Mouse (Mus musculus) Muller cell, postnatal 12 days (primary cell): ENCODE results near the gene Mdk.
A peak's percentile ranks its signal among the peaks of the same experiment; 100 is the strongest.

ENCODE experiments used
- DNase-seq: peaks from one replicate; pipeline ENCODE4 v3.0.0-alpha.2; 2015; ENCODE audit errors: inconsistent ontology term

The Mdk gene

GRCm38 (mm10) chr2:91933471-91933870 lies 1.4 kb upstream of the Mdk start:
- DNase-seq = no peak

DNA sequence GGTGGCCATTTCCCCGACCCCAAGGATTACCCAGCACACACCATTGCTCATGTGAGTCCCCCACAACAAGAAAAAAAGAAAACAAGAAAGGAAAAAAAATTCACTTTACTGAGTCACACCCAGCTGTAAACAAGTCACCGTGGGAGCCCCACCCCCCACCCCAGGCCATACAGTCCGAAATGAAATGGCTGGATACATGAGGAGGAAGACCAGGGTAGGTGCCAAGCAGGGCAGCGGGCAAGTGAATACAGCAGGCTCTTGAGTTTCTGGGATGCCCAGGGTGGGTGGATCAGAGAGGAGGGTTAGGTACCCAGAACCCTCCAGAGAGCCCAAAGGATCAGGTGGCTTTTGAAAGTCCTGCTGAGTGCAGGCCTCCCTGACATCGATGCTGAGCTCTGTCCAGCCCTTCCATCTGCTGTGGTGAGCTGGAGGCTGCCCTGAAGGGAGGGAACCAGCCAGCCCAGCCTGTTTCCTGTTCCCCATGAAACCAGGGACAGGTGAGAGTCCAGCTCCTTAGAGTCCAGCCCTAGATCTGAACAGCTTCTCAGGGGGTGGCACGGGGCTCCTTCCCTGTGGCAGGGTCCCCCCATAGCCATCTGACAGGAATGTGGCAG lies 747 bp upstream of the Mdk start:
- DNase-seq = no peak

DNA sequence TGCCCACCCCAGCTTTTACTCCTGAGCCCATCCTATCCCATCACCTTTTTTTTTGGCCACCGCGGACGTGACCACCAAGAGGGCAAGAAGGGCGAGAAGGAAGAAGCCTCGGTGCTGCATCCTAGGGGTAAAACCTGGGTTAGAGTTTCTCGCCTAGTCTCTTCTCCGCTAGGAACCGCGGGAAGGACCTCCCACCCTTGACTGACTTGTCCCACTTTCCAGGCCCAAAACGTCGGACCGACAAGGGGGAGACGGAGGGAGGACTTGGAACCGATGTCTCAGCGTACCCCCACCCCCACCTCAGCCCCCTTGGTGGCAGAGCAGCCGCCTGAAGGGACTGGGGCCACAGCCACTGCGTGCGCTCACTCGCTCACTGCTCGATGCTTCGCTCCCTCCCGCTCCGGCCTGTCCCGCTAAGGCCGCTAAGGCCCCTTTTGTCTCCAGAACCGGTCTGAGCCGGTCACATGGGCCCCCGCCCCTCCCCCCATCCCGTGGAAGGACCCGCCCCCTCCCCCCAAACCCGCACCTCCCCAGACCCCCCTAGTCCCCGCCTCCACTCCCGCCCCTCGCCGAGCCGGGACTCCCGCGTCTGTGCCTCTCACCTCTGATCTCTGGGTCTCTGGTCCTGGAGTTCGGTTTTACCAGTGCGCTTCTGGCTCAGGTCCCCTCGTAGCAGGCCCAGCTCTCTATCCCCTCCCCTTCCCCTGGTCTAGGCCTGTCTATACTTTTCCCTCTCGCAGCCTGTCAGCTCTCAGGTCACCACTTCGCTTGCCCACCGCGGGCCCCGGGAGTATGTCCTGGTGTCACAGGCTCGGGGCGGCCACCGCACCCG lies 553 bp downstream of the Mdk start:
- peak; percentile 63 for DNase-seq

DNA sequence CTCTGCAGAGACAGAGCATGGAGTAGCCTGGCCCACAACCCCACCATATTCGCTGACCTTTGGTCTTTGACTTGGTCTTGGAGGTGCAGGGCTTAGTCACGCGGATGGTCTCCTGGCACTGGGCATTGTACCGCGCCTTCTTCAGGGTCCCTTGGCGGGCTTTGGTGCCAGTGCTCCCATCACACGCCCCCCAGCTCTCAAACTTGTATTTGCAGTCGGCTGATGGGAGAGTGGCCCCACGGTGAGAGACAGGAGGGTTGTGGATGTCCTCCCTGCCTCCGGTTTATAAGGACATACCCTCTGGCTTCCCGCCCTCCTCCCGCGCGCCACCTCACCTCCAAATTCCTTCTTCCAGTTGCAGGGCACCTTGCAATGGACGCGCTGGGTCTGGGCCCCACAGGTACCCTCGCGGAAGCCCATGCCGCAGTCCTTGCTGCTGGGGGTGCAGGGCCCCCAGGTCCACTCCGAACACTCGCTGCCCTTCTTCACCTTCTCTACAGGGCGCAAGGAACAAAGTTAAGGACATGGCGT lies 1.3 kb downstream of the Mdk start:
- no peak for DNase-seq

DNA sequence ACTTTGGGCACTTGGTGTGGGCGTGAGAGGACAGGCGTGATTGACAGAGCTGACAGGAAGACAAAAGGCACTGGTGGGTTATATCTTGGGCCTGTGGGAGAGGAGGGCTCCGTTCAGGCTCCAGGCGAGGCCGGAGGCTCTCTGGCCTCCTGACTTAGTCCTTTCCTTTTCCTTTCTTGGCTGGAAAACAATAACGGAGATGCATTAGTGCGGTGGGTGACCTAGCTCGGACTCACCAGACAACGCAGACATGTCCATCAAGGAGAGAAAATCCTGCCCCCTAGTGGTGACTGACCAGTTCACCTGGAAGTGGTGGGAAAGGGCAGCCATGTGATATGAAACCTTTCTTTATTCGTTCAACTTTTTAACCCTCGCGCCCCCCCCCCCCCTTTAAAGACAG lies 2.2 kb downstream of the Mdk start:
- DNase-seq = peak; percentile 39

- DNase-seq = no peak
Measured at GRCm38 (mm10) chr2:91929455-91929854, 2.6 kb downstream of the Mdk start.

DNA sequence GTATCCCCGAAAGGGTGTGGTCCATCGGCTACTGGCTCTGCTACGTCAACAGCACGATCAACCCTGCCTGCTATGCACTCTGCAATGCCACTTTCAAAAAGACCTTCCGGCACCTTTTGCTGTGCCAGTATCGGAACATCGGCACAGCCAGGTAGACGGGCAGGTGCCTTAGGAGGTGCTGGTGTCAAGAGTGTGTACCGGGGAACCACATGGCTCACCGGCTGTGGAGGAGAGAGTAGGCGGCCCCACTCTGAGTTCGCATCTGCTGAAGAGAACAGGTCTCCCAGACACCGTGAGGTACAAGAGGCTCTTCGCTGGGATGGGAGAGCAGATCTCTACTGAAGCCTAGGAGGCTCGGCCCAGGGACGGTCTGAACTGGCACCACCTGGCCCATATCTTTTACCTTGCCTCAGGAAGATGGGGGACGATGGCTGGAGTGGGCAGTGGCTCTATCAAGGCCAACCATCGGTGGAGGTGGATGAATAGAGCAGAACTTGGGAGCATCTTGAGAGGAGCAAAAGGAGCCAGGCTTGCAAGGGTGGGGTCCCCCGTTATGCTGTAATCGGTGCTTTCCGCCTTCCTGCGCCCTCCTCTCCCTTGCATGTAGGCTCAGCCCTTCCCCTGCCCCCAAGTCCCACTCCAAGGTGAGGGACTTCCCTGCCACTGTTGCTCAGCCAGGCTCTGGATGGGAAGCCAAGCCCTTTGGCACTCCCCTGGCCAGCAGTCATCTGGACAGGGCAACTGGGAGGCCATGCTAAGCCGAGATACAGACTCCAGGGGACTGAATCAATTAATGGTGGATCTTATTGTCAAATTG lies 3.4 kb downstream of the Mdk start:
- DNase-seq = no peak

DNA sequence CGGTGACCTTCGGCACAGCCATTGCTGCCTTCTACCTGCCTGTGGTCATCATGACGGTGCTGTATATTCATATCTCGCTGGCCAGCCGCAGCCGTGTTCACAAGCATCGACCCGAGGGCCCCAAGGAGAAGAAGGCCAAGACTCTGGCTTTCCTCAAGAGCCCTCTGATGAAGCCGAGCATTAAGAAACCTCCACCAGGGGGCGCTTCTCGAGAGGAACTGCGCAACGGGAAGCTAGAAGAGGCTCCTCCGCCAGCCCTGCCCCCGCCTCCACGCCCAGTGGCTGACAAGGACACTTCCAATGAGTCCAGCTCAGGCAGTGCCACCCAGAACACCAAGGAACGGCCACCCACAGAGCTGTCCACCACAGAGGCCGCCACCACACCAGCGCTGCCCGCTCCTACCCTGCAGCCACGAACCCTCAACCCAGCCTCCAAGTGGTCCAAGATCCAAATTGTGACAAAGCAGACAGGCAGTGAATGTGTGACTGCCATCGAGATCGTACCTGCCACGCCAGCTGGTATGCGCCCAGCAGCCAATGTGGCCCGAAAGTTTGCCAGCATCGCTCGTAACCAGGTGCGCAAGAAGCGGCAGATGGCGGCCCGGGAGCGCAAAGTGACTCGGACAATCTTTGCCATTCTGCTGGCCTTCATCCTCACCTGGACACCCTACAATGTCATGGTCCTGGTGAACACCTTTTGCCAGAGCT lies 4.1 kb downstream of the Mdk start:
- peak; percentile 39 for DNase-seq

- DNase-seq = no peak
Measured at GRCm38 (mm10) chr2:91926949-91927348, 5.1 kb downstream of the Mdk start, which contains the start of gene Chrm4. Gene Chrm4, plus strand, starts transcription at chr2:91927249.

GRCm38 (mm10) chr2:91925442-91925841 lies 6.7 kb downstream of the Mdk start:
- no peak for DNase-seq

DNA sequence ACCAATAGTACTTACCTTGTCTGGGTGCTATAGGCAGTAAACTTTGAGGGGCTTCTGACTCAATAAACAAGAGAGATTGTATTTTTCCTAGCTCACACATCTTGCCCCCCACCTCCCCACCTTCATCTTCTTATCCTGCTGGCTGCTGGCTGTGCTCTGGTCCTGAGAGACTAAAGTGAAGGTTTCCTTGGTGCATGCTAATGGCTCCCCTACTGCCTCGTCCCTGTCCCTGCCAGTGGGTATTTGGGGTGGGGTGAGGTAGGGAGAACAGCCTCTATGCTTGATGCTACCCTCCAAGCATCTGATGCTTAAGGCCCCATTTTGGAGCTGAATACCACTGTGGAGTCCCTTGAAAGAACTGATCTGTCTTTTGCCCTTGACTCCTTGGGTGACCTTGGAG lies 7.4 kb downstream of the Mdk start:
- no peak for DNase-seq

GRCm38 (mm10) chr2:91923415-91924337 lies 8.4 kb downstream of the Mdk start:
- peak; percentile 80 for DNase-seq

DNA sequence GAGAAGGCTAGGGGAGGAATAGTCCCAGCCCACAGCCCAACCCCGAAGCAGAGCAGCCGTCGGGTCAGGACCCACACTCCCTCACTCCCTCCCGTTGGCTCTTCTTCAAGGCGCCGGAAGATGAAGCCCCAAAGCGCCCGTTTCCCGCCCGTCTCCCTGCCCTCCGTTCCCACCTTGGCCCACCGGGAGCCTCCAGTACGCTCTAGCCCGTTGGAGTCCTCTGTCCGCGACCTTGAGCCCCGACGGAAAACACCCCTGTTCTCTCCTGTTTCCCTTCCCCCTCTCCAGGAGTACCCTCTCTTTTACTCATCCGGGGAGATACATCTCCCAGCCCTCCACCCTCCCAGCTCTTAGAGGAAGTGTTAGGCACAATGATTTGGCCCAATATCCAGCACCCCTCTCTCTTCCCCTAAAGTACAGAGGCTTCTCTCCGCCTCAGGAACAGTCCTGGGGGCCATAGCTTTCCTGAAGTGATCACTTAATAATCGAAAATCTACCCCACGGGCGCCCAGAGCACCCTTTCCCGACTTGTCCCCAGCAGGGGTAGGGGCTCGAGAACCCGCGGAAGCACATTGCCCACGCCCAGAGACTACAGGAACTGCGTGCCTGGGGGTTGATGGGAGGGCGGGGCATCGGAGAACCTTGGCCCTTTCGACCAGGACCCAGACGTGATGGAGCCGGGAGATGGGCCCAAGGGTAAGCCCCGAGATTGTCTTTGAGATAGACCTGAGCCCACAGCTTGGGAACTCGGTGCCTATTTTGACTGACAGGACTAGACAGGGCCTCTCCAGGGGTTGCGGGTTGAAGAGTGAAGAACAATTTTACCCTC lies 9.3 kb downstream of the Mdk start:
- DNase-seq = no peak

GRCm38 (mm10) chr2:91921790-91922570 lies 10.1 kb downstream of the Mdk start:
- DNase-seq = peak; percentile 79

- peak; percentile 47 for DNase-seq
Measured at GRCm38 (mm10) chr2:91921181-91921789, 10.8 kb downstream of the Mdk start.

GRCm38 (mm10) chr2:91920130-91920529 lies 12.0 kb downstream of the Mdk start:
- DNase-seq = no peak

DNA sequence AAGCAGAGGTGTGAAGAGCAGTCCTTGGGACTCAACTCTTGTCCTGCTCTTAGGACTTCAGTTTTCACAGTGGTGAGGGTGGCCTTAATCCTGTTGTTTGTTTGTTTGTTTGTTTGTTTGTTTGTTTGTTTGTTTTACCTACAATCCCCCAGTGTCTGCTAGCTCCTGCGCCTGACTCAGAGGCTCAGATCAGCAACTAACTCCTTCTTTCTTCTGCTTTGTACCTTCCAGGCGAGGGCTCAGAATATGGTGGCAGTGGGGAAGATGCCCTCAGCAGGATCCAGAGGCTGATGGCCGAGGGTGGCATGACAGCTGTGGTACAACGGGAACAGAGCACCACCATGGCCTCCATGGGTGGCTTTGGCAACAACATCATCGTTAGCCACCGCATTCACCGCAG lies 15.0 kb downstream of the Mdk start:
- no peak for DNase-seq

- DNase-seq = no peak
Measured at GRCm38 (mm10) chr2:91916346-91916977, 15.6 kb downstream of the Mdk start.
